Mouse (Mus musculus): ENCODE data around the gene Flywch1. TPM values are rescaled to one million over a fixed set of nuclear protein-coding genes. Genes with fewer than 3 reads are reported as not detected.
A peak's percentile ranks its signal among the peaks of the same experiment; 100 is the strongest.

Flywch1 gene
- polyA plus RNA-seq, 1 experiment from 2014 or later: 224 TPM

DNA sequence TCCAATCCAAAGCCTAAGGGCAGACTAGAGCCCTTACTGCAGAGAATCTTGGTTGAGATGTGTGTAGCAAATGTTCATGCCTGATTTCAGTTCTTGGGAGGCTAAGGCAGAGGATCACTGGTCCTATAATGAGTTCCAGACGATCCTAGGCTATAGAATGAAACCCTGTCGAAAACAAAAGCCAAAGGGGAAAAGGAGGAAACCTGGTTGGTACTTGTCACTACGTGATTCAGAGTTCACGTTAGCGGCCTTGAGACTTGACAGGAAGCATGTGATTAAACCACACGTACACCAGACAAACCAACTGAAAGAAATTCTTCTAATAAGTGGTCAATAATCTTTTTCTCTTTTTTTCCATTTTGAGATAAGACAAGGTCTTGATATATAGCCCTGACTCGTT is 25.9 kb upstream of the Flywch1 start:
- no peak overlapping the region for H3K9ac ChIP-seq
- H3K4me1 ChIP-seq (replicated peaks): peaks cover 5% of the 10 kb centered on the region; the same call in 1 of the 2 replicates
- 83% methylated on average over 7 of the region's 7 CpGs for WGBS
- peaks cover 18% of the 10 kb centered on the region for H3K36me3 ChIP-seq
- H3K4me3 ChIP-seq: no peak overlapping the region
- no peaks in the 10 kb centered on the region for H3K27me3 ChIP-seq
- H3K27ac ChIP-seq: no peak overlapping the region
- no peak for ATAC-seq (ENCODE audit: low FRiP score)
- no peaks in the 10 kb centered on the region for H3K9me3 ChIP-seq
- H3K4me2 ChIP-seq: no peak overlapping the region

DNA sequence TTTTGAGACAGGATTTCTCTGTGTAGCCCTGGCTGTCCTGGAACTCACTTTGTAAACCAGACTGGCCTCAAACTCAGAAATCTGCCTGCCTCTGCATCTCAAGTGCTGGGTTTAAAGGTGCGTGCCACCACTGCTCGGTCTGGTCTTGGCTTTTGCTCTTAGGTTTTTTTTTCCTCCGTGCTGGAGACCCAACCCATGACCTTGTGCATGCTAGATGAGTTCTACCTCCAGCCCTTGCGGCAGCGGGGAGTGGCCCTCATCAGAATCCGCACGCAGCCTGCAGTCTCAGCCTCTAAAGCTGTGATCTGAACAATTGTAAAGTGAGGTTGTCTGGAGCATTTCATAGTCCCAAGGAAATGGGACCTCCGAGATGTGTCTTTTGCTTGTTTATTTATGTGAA is 23.9 kb upstream of the Flywch1 start:
- WGBS: 95% methylated on average over 8 of the region's 8 CpGs
- H3K4me3 ChIP-seq: no peak overlapping the region
- peaks cover 16% of the 10 kb centered on the region for H3K36me3 ChIP-seq
- no peak overlapping the region for H3K9ac ChIP-seq
- no peak for ATAC-seq (ENCODE audit: low FRiP score)
- H3K9me3 ChIP-seq: no peaks in the 10 kb centered on the region
- no peaks in the 10 kb centered on the region for H3K27me3 ChIP-seq
- no peak overlapping the region for H3K4me2 ChIP-seq
- peaks cover 24% of the 10 kb centered on the region for H3K4me1 ChIP-seq (replicated peaks)
- no peak overlapping the region for H3K27ac ChIP-seq

- H3K27me3 ChIP-seq: no peaks in the 10 kb centered on the region
- H3K9me3 ChIP-seq: no peaks in the 10 kb centered on the region
- peak overlapping the region; percentile 75 for H3K4me2 ChIP-seq
- peaks cover 37% of the 10 kb centered on the region for H3K4me1 ChIP-seq (replicated peaks)
- H3K27ac ChIP-seq: peak overlapping the region; percentile 98
- H3K4me3 ChIP-seq: peak overlapping the region; percentile 45
- no peaks in the 10 kb centered on the region for H3K36me3 ChIP-seq
- 58% methylated on average over 2 of the region's 2 CpGs for WGBS
- 0 out of 2 replicates have a peak, but pooled peaks have one; percentile 1 for ATAC-seq (ENCODE audit: low FRiP score)
- peak overlapping the region; percentile 85 for H3K9ac ChIP-seq
Measured at GRCm38 (mm10) chr17:23791079-23791357, 19.6 kb upstream of the Flywch1 start.

- Histone ChIP-seq H3K4me3 (peak within 1 kb of the TSS; percentile 45), H3K36me3 (no peaks in the 10 kb centered on the region), H3K9ac (peak within 1 kb of the TSS; percentile 85), H3K4me1 (replicated peaks) (peaks cover 39% of the 10 kb centered on the region), H3K9me3 (no peaks in the 10 kb centered on the region), H3K4me2 (peak within 1 kb of the TSS; percentile 75), H3K27me3 (no peaks in the 10 kb centered on the region), H3K27ac (peak within 1 kb of the TSS; percentile 98)
- 1% methylated on average over 29 of the region's 29 CpGs for WGBS
- ATAC-seq (ENCODE audit: low FRiP score): peak; percentile 22
Measured at GRCm38 (mm10) chr17:23790269-23791078, 19.1 kb upstream of the Flywch1 start, which contains the start of gene Srrm2. Srrm2 (plus strand) TSS chr17:23790532.

DNA sequence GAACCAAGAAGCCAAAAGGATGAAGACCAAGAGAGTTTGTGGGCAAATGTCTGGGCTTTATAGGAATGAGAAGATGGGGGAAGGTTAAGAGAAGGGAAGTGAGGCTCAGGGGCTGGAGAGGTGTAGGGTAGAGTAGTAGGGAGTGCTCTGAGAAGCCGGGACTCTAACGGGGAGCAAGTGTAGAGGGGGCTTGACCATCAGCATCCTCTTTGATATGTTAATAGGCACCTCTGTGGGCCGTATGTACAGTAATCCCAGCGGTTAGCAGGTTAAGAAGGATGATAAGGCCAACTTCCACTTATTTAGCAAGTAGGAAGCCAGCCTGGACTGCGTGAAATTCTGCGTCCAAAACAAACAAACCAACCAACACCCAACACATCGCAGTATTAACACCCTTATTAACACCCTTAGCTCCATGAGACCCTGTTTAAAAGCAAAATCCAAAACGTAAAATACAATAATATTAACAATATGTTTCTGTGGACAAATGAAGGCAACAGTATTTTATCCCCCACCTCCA is 18.4 kb upstream of the Flywch1 start:
- no peak for ATAC-seq (ENCODE audit: low FRiP score)
- Histone ChIP-seq H3K9ac (peak overlapping the region; percentile 85), H3K4me1 (replicated peaks) (peaks cover 45% of the 10 kb centered on the region), H3K27ac (peak overlapping the region; percentile 98), H3K27me3 (no peaks in the 10 kb centered on the region), H3K4me3 (peak overlapping the region; percentile 45), H3K36me3 (no peaks in the 10 kb centered on the region), H3K4me2 (peak overlapping the region; percentile 75), H3K9me3 (no peaks in the 10 kb centered on the region)
- WGBS: 16% methylated on average over 8 of the region's 8 CpGs

GRCm38 (mm10) chr17:23788973-23789372 is 17.6 kb upstream of the Flywch1 start:
- Histone ChIP-seq H3K4me3 (no peak overlapping the region), H3K36me3 (no peaks in the 10 kb centered on the region), H3K4me2 (no peak overlapping the region), H3K9ac (no peak overlapping the region), H3K27me3 (no peaks in the 10 kb centered on the region), H3K4me1 (replicated peaks) (peaks cover 45% of the 10 kb centered on the region), H3K9me3 (no peaks in the 10 kb centered on the region), H3K27ac (no peak overlapping the region)
- ATAC-seq (ENCODE audit: low FRiP score): no peak
- 89% methylated on average over 4 of the region's 4 CpGs for WGBS

DNA sequence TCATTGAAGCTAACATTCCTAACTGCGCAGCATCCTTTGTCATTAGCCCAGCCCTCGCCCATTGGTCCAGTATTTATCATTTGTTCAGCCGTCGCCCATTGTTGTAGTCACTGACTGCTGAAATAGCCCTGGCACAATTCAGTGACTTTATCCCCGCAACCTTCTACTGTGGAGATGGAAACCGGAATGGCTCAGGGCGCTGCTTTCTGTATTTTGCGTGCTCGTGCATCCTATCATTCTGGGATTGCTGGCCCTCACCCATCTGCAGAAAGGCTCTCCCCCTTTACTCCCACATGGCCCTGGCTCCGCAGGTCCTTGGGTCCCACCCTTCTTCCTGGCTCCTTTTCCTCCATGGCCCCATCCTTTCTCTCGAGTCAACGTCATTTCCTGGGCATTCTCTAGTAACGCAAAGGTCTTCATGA is 15.1 kb upstream of the Flywch1 start:
- Histone ChIP-seq H3K4me1 (replicated peaks) (peaks cover 33% of the 10 kb centered on the region), H3K27ac (peak overlapping the region; percentile 97), H3K9me3 (no peaks in the 10 kb centered on the region), H3K9ac (peak overlapping the region; percentile 89), H3K4me3 (peak overlapping the region; percentile 66), H3K4me2 (peak overlapping the region; percentile 70), H3K27me3 (no peaks in the 10 kb centered on the region), H3K36me3 (no peaks in the 10 kb centered on the region)
- 7% methylated on average over 13 of the region's 13 CpGs for WGBS
- peak; percentile 74 for ATAC-seq (ENCODE audit: low FRiP score)

DNA sequence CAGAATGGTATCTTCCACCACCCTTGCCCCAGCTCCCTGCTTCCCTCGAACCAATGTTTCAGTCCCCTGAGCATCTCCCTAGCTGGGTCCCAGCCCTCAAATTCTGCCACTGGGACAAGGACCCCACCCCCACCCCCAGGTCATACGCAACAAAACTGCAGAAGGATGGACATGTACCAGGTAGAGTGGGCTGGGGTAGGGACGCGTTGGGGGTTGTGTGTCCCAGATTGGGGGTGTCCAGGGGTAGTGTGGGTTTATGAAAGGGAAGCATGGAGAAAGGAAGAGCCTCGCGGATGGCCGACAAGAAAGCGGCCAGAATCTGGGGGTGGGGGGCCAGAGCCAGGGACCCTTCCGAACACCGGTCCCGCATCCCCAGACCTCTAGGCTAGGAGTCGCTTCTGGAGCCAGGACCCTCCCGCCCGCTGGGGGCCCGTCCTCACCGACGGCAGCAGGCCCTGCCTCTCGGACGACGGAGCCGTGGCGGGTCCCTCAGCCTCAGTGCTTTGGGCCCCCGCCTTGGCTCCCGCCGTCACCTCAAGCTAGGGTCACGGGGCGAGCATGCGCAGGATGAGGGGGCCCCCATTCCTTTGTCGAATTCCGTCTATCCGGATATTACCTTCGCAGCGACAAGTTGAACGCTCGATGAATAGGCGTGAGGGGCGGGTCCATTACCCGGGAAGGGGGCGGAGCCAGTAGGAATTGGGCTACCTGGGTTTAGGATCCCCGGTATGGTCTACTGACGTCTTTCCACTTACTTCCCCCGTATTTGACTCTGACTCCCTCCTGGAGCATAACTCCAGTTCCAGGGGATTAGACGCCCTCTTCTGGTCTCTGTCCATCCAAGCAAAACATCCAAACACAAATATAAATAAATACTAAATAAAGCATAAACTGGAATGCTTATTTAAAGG is 14.4 kb upstream of the Flywch1 start, which contains the start of gene Flywch2:
Flywch2 (minus strand) TSS at position 521 of the 911 bp plus-strand sequence.
- peak; percentile 90 for ATAC-seq (ENCODE audit: low FRiP score)
- H3K4me3 ChIP-seq: peak within 1 kb of the TSS; percentile 66
- H3K27ac ChIP-seq: peak within 1 kb of the TSS; percentile 97
- 2% methylated on average over 43 of the region's 43 CpGs for WGBS
- H3K4me1 ChIP-seq (replicated peaks): peaks cover 26% of the 10 kb centered on the region
- no peaks in the 10 kb centered on the region for H3K36me3 ChIP-seq
- no peaks in the 10 kb centered on the region for H3K27me3 ChIP-seq
- peak within 1 kb of the TSS; percentile 89 for H3K9ac ChIP-seq
- no peaks in the 10 kb centered on the region for H3K9me3 ChIP-seq
- H3K4me2 ChIP-seq: peak within 1 kb of the TSS; percentile 70

DNA sequence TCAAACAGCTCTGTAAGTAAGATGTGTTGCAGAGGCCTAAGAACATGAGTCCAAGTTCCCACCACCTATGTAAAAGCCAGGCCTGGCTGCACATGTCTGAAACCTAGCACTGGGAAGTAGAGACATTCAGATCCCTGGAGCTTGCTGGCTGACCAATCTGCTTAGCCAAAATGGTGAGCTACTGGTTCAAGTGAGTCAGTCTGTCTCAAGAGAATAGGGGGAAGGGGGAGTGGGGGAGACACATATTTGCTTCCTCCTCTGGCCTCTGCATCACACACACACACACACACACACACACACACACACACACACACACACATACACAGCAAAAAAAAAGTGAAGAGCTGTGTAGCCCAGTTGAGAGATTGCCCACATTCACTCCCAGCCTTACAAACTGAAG is 11.9 kb upstream of the Flywch1 start:
- ATAC-seq (ENCODE audit: low FRiP score): no peak
- Histone ChIP-seq H3K4me1 (replicated peaks) (peaks cover 12% of the 10 kb centered on the region), H3K27ac (no peak overlapping the region), H3K9me3 (no peaks in the 10 kb centered on the region), H3K27me3 (no peaks in the 10 kb centered on the region), H3K36me3 (peaks cover 7% of the 10 kb centered on the region; the same call in 1 of the 2 replicates), H3K4me3 (no peak overlapping the region), H3K4me2 (no peak overlapping the region), H3K9ac (no peak overlapping the region)

DNA sequence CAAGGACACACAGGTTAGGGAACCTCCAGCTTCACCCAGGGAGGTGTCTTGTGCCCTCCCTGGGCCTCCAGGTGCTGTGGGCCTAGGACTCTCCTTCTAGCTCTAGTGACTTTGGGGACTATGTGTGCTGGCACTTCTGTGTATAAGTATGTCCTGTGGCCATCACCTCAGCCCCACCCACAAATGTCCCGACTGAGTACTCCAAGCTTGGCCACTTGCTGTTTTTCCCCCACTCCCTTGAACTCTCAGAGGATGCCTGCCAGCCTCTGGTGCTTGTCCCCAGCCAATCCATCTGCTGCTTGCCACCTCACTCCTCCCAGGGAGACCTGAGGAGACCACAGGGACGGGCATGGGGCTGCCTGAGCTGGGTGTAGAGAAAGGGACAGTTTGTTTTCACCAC is 7.0 kb upstream of the Flywch1 start:
- peaks cover 9% of the 10 kb centered on the region; the same call in 1 of the 2 replicates for H3K36me3 ChIP-seq
- 67% methylated on average over 2 of the region's 2 CpGs for WGBS
- ATAC-seq (ENCODE audit: low FRiP score): no peak

GRCm38 (mm10) chr17:23777141-23777540 is 5.7 kb upstream of the Flywch1 start:
- Histone ChIP-seq H3K9ac (no peak overlapping the region), H3K4me2 (no peak overlapping the region), H3K27me3 (no peaks in the 10 kb centered on the region), H3K4me3 (no peak overlapping the region), H3K9me3 (no peaks in the 10 kb centered on the region), H3K27ac (no peak overlapping the region), H3K36me3 (peaks cover 9% of the 10 kb centered on the region; the same call in 1 of the 2 replicates), H3K4me1 (replicated peaks) (0 out of 2 replicates have a peak, but pooled peaks cover 4% of the 10 kb centered on the region)
- 68% methylated on average over 2 of the region's 2 CpGs for WGBS
- no peak for ATAC-seq (ENCODE audit: low FRiP score)

More for the DNA sequence above, 7.0 kb upstream of the Flywch1 start:
- 0 out of 2 replicates have a peak, but pooled peaks cover 4% of the 10 kb centered on the region for H3K4me1 ChIP-seq (replicated peaks)
- no peaks in the 10 kb centered on the region for H3K27me3 ChIP-seq
- 0 out of 2 replicates have a peak overlapping the region, but pooled peaks have one; percentile 8 for H3K27ac ChIP-seq
- no peak overlapping the region for H3K4me2 ChIP-seq
- H3K9me3 ChIP-seq: no peaks in the 10 kb centered on the region
- no peak overlapping the region for H3K4me3 ChIP-seq
- H3K9ac ChIP-seq: 0 out of 2 replicates have a peak overlapping the region, but pooled peaks have one; percentile 19

GRCm38 (mm10) chr17:23776216-23776615 is 4.8 kb upstream of the Flywch1 start:
- Histone ChIP-seq H3K9ac (no peak overlapping the region), H3K4me2 (no peak overlapping the region), H3K27ac (no peak overlapping the region), H3K9me3 (no peaks in the 10 kb centered on the region), H3K4me3 (no peak overlapping the region), H3K27me3 (no peaks in the 10 kb centered on the region), H3K36me3 (peaks cover 9% of the 10 kb centered on the region; the same call in 1 of the 2 replicates), H3K4me1 (replicated peaks) (0 out of 2 replicates have a peak, but pooled peaks cover 4% of the 10 kb centered on the region)
- 79% methylated on average over 10 of the region's 10 CpGs for WGBS
- no peak for ATAC-seq (ENCODE audit: low FRiP score)

Data from hindbrain, embryonic 13.5 days (tissue).